Mouse (Mus musculus): ENCODE measurements around the gene Art4. TPM values are rescaled to one million over a fixed set of nuclear protein-coding genes. Genes with fewer than 3 reads are reported as not detected.

Art4 gene
- polyA plus RNA-seq, 1 experiment = 0.11 TPM

- H3K27me3 ChIP-seq (ENCODE audit: control insufficient read depth, insufficient read depth, low read length) = no peaks in the 10 kb centered on the region
- H3K4me1 ChIP-seq (ENCODE audit: control insufficient read depth, insufficient read depth, insufficient read length, low read length) = no peaks in the 10 kb centered on the region
- no peak for TF ChIP-seq POLR2A (IDR thresholded peaks at IDR 0.05; ENCODE audit: low read depth, low read length)
- TF ChIP-seq CTCF (IDR thresholded peaks at IDR 0.05; ENCODE audit: extremely low read depth, insufficient read length, insufficient replicate concordance, low read depth, low read length) = no peak
- no peak overlapping the region for H3K4me3 ChIP-seq (ENCODE audit: low read depth, low read length)
- no peaks in the 10 kb centered on the region for H3K36me3 ChIP-seq (ENCODE audit: control insufficient read depth, insufficient read depth, low read length)
- WGBS = 75% methylated on average over 2 of the region's 2 CpGs
- H3K27ac ChIP-seq (ENCODE audit: insufficient read depth, low read depth, low read length) = no peak overlapping the region
Observed at GRCm38 (mm10) chr6:136898954-136899353, 41.4 kb upstream of the Art4 start.

- no peaks in the 10 kb centered on the region for H3K36me3 ChIP-seq (ENCODE audit: control insufficient read depth, insufficient read depth, low read length)
- H3K27ac ChIP-seq (ENCODE audit: insufficient read depth, low read depth, low read length) = no peak overlapping the region
- no peak overlapping the region for H3K4me3 ChIP-seq (ENCODE audit: low read depth, low read length)
- H3K27me3 ChIP-seq (ENCODE audit: control insufficient read depth, insufficient read depth, low read length) = no peaks in the 10 kb centered on the region
- WGBS = 44% methylated on average over 4 of the region's 4 CpGs
- H3K4me1 ChIP-seq (ENCODE audit: control insufficient read depth, insufficient read depth, insufficient read length, low read length) = no peaks in the 10 kb centered on the region
- TF ChIP-seq CTCF (IDR thresholded peaks at IDR 0.05; ENCODE audit: extremely low read depth, insufficient read length, insufficient replicate concordance, low read depth, low read length) = no peak
- TF ChIP-seq POLR2A (IDR thresholded peaks at IDR 0.05; ENCODE audit: low read depth, low read length) = no peak
Observed at GRCm38 (mm10) chr6:136898222-136898621, 40.7 kb upstream of the Art4 start.

GRCm38 (mm10) chr6:136897789-136898188 lies 40.3 kb upstream of the Art4 start:
- 63% methylated on average over 4 of the region's 4 CpGs for WGBS
- H3K27me3 ChIP-seq (ENCODE audit: control insufficient read depth, insufficient read depth, low read length) = no peaks in the 10 kb centered on the region
- no peak for TF ChIP-seq CTCF (IDR thresholded peaks at IDR 0.05; ENCODE audit: extremely low read depth, insufficient read length, insufficient replicate concordance, low read depth, low read length)
- no peak for TF ChIP-seq POLR2A (IDR thresholded peaks at IDR 0.05; ENCODE audit: low read depth, low read length)
- no peak overlapping the region for H3K4me3 ChIP-seq (ENCODE audit: low read depth, low read length)
- no peaks in the 10 kb centered on the region for H3K4me1 ChIP-seq (ENCODE audit: control insufficient read depth, insufficient read depth, insufficient read length, low read length)
- H3K27ac ChIP-seq (ENCODE audit: insufficient read depth, low read depth, low read length) = no peak overlapping the region
- no peaks in the 10 kb centered on the region for H3K36me3 ChIP-seq (ENCODE audit: control insufficient read depth, insufficient read depth, low read length)

- Histone ChIP-seq H3K36me3 (ENCODE audit: control insufficient read depth, insufficient read depth, low read length) (no peaks in the 10 kb centered on the region), H3K4me1 (ENCODE audit: control insufficient read depth, insufficient read depth, insufficient read length, low read length) (no peaks in the 10 kb centered on the region), H3K4me3 (ENCODE audit: low read depth, low read length) (no peak overlapping the region), H3K27ac (ENCODE audit: insufficient read depth, low read depth, low read length) (peak overlapping the region; percentile 65), H3K27me3 (ENCODE audit: control insufficient read depth, insufficient read depth, low read length) (no peaks in the 10 kb centered on the region)
- TF ChIP-seq CTCF (IDR thresholded peaks at IDR 0.05; ENCODE audit: extremely low read depth, insufficient read length, insufficient replicate concordance, low read depth, low read length) (no peak), POLR2A (IDR thresholded peaks at IDR 0.05; ENCODE audit: low read depth, low read length) (no peak)
- WGBS = 36% methylated on average over 15 of the region's 15 CpGs
Observed at GRCm38 (mm10) chr6:136894532-136895339, 37.2 kb upstream of the Art4 start.

GRCm38 (mm10) chr6:136892002-136892401 lies 34.5 kb upstream of the Art4 start:
- H3K4me3 ChIP-seq (ENCODE audit: low read depth, low read length) = no peak overlapping the region
- TF ChIP-seq POLR2A (IDR thresholded peaks at IDR 0.05; ENCODE audit: low read depth, low read length) = no peak
- H3K36me3 ChIP-seq (ENCODE audit: control insufficient read depth, insufficient read depth, low read length) = no peaks in the 10 kb centered on the region
- no peak overlapping the region for H3K27ac ChIP-seq (ENCODE audit: insufficient read depth, low read depth, low read length)
- H3K4me1 ChIP-seq (ENCODE audit: control insufficient read depth, insufficient read depth, insufficient read length, low read length) = no peaks in the 10 kb centered on the region
- 77% methylated on average over 2 of the region's 2 CpGs for WGBS
- H3K27me3 ChIP-seq (ENCODE audit: control insufficient read depth, insufficient read depth, low read length) = no peaks in the 10 kb centered on the region

- Histone ChIP-seq H3K27ac (ENCODE audit: insufficient read depth, low read depth, low read length) (no peak overlapping the region), H3K4me1 (ENCODE audit: control insufficient read depth, insufficient read depth, insufficient read length, low read length) (no peaks in the 10 kb centered on the region), H3K4me3 (ENCODE audit: low read depth, low read length) (no peak overlapping the region), H3K27me3 (ENCODE audit: control insufficient read depth, insufficient read depth, low read length) (no peaks in the 10 kb centered on the region), H3K36me3 (ENCODE audit: control insufficient read depth, insufficient read depth, low read length) (no peaks in the 10 kb centered on the region)
- TF ChIP-seq POLR2A (IDR thresholded peaks at IDR 0.05; ENCODE audit: low read depth, low read length) = no peak
- no peak for TF ChIP-seq CTCF (IDR thresholded peaks at IDR 0.05; ENCODE audit: extremely low read depth, insufficient read length, insufficient replicate concordance, low read depth, low read length)
- WGBS = 86% methylated on average over 6 of the region's 6 CpGs
Observed at GRCm38 (mm10) chr6:136889554-136889953, 32.0 kb upstream of the Art4 start.

- Histone ChIP-seq H3K27me3 (ENCODE audit: control insufficient read depth, insufficient read depth, low read length) (no peaks in the 10 kb centered on the region), H3K4me3 (ENCODE audit: low read depth, low read length) (no peak overlapping the region), H3K4me1 (ENCODE audit: control insufficient read depth, insufficient read depth, insufficient read length, low read length) (no peaks in the 10 kb centered on the region), H3K27ac (ENCODE audit: insufficient read depth, low read depth, low read length) (no peak overlapping the region), H3K36me3 (ENCODE audit: control insufficient read depth, insufficient read depth, low read length) (no peaks in the 10 kb centered on the region)
- WGBS = 84% methylated on average over 6 of the region's 6 CpGs
- no peak for TF ChIP-seq POLR2A (IDR thresholded peaks at IDR 0.05; ENCODE audit: low read depth, low read length)
- TF ChIP-seq CTCF (IDR thresholded peaks at IDR 0.05; ENCODE audit: extremely low read depth, insufficient read length, insufficient replicate concordance, low read depth, low read length) = no peak
Observed at GRCm38 (mm10) chr6:136889067-136889466, 31.5 kb upstream of the Art4 start.

Measured in small intestine, adult 2 months (tissue).